ENCODE assay signal across 17 mouse cellular contexts in the genomic region with DNA sequence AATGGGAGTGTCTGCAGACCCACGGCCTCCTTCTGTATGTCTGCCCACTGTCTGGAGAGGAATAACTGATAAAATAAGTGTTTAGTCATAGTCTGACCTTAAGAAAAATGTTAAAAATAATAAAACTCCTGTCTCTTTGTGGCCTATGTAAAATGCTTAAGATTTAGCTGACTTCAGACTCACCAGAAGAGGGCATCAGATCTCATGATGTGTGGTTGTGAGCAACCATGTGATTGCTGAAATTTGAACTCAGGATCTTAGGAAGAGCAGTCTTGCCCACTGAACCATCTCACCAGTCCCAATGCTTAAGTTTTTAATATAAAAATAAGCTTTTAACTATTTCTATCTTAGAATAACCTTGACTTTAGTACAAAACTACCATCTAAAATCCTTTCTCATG. TPM values are rescaled to one million over a fixed set of nuclear protein-coding genes. Genes with fewer than 3 reads are reported as not detected.
DNase-seq lines count a peak whose midpoint lies in the region; ATAC-seq and TF ChIP-seq lines count a peak whose summit lies in the region.
"Had no signal": no experiment of that assay in that cellular context is flagged by ENCODE, and none has a peak within 500 bp of the region (broad histone marks: within the 10 kb centered on the region; RNA-seq: fewer than 3 reads in every experiment).

No protein-coding gene starts in this region.

- H3K36me3 ChIP-seq in limb, embryonic 11.5 days (ENCODE audit: control insufficient read depth, insufficient read depth, low read length) = peaks cover 8% of the 10 kb centered on the region; the same call in 1 of the 2 replicates
- H3K36me3 ChIP-seq in limb, embryonic 10.5 days = peaks cover 93% of the 10 kb centered on the region
- peaks cover 50% of the 10 kb centered on the region for H3K36me3 ChIP-seq in intestine, postnatal 0 days (ENCODE audit: control insufficient read depth, insufficient read depth)
- peaks cover 42% of the 10 kb centered on the region for H3K36me3 ChIP-seq in kidney, embryonic 16.5 days (ENCODE audit: insufficient read depth, low read length)

- H3K27me3 ChIP-seq in limb, embryonic 11.5 days (ENCODE audit: control insufficient read depth, insufficient read depth, low read length) = no peaks in the 10 kb centered on the region
- H3K27me3 ChIP-seq in limb, embryonic 10.5 days (ENCODE audit: low read depth, poor library complexity, severe bottlenecking) = no peaks in the 10 kb centered on the region
- H3K27me3 ChIP-seq in intestine, postnatal 0 days (replicated peaks; ENCODE audit: control insufficient read depth, insufficient read depth, low read length) = no peaks in the 10 kb centered on the region
- H3K27me3 ChIP-seq in kidney, embryonic 16.5 days (ENCODE audit: insufficient read depth, low read length) = no peaks in the 10 kb centered on the region
- H3K27me3 ChIP-seq: forebrain, embryonic 15.5 days; hindbrain, embryonic 12.5 days; liver, embryonic 15.5 days; neural tube, embryonic 15.5 days had no signal

- no peak for DNase-seq in limb, embryonic 11.5 days (ENCODE audit: low spot score)
- DNase-seq in limb, embryonic 10.5 days (ENCODE audit: low spot score) = no peak
- DNase-seq in 416B (ENCODE audit: low read depth) = peak; percentile 45
- peak; percentile 11 for DNase-seq in CD4-positive helper T cell, adult 2 months (ENCODE audit: low read depth, low spot score)
- no peak for DNase-seq in thymus, postnatal 4 days
- DNase-seq: adrenal gland, postnatal 10 days; cerebellum, adult 9-10 months; kidney, adult 9 months; layer of hippocampus, adult 9-11 months; thymus, adult 2 months had no signal

- peak; percentile 47 for TF ChIP-seq CTCF in intestine, postnatal 0 days (IDR thresholded peaks at IDR 0.05; ENCODE audit: low read depth)

- H3K4me1 ChIP-seq in limb, embryonic 11.5 days (ENCODE audit: control insufficient read depth, insufficient read depth, low read length) = no peaks in the 10 kb centered on the region
- no peaks in the 10 kb centered on the region for H3K4me1 ChIP-seq in limb, embryonic 10.5 days
- H3K4me1 ChIP-seq in intestine, postnatal 0 days (replicated peaks; ENCODE audit: control insufficient read depth, insufficient read depth, low read length) = no peaks in the 10 kb centered on the region
- no peaks in the 10 kb centered on the region for H3K4me1 ChIP-seq in kidney, embryonic 16.5 days (ENCODE audit: insufficient read depth, low read length)
- H3K4me1 ChIP-seq: forebrain, embryonic 15.5 days; hindbrain, embryonic 12.5 days; liver, embryonic 15.5 days; neural tube, embryonic 15.5 days had no signal

- no peak overlapping the region for H3K27ac ChIP-seq in limb, embryonic 11.5 days (replicated peaks; ENCODE audit: low read depth, low read length)
- H3K27ac ChIP-seq in limb, embryonic 10.5 days = no peak overlapping the region
- H3K27ac ChIP-seq in intestine, postnatal 0 days (ENCODE audit: low read depth, low read length) = no peak overlapping the region
- H3K27ac ChIP-seq in kidney, embryonic 16.5 days (ENCODE audit: low read length) = no peak overlapping the region
- H3K27ac ChIP-seq: forebrain, embryonic 15.5 days; hindbrain, embryonic 12.5 days; liver, embryonic 15.5 days; macrophage; neural tube, embryonic 15.5 days had no signal

- H3K9ac ChIP-seq in limb, embryonic 11.5 days (ENCODE audit: low read length) = no peak overlapping the region
- no peak overlapping the region for H3K9ac ChIP-seq in intestine, postnatal 0 days (ENCODE audit: low read depth, low read length)
- no peak overlapping the region for H3K9ac ChIP-seq in kidney, embryonic 16.5 days (replicated peaks; ENCODE audit: low read length)
- H3K9ac ChIP-seq: forebrain, embryonic 15.5 days; hindbrain, embryonic 12.5 days; liver, embryonic 15.5 days; neural tube, embryonic 15.5 days had no signal

- no peaks in the 10 kb centered on the region for H3K9me3 ChIP-seq in limb, embryonic 11.5 days (ENCODE audit: control insufficient read depth, low read length)
- no peaks in the 10 kb centered on the region for H3K9me3 ChIP-seq in limb, embryonic 10.5 days (replicated peaks)
- no peaks in the 10 kb centered on the region for H3K9me3 ChIP-seq in intestine, postnatal 0 days (ENCODE audit: control insufficient read depth)
- no peaks in the 10 kb centered on the region for H3K9me3 ChIP-seq in kidney, embryonic 16.5 days (ENCODE audit: low read length)
- H3K9me3 ChIP-seq: forebrain, embryonic 15.5 days; hindbrain, embryonic 12.5 days; liver, embryonic 15.5 days; neural tube, embryonic 15.5 days had no signal

- no peak overlapping the region for H3K4me3 ChIP-seq in limb, embryonic 11.5 days (ENCODE audit: low read depth, low read length)
- H3K4me3 ChIP-seq in limb, embryonic 10.5 days = no peak overlapping the region
- no peak overlapping the region for H3K4me3 ChIP-seq in intestine, postnatal 0 days (ENCODE audit: low read depth, low read length)
- no peak overlapping the region for H3K4me3 ChIP-seq in kidney, embryonic 16.5 days (ENCODE audit: low read length)
- H3K4me3 ChIP-seq: forebrain, embryonic 15.5 days; hindbrain, embryonic 12.5 days; liver, embryonic 15.5 days; neural tube, embryonic 15.5 days had no signal

- H3K4me2 ChIP-seq in limb, embryonic 11.5 days (ENCODE audit: low read depth, severe bottlenecking) = no peak overlapping the region
- no peak overlapping the region for H3K4me2 ChIP-seq in intestine, postnatal 0 days (replicated peaks; ENCODE audit: low read depth)
- H3K4me2 ChIP-seq in kidney, embryonic 16.5 days (replicated peaks; ENCODE audit: low read depth, low read length) = no peak overlapping the region
- H3K4me2 ChIP-seq: forebrain, embryonic 15.5 days; hindbrain, embryonic 12.5 days; liver, embryonic 15.5 days; neural tube, embryonic 15.5 days had no signal

- ATAC-seq in limb, embryonic 11.5 days (ENCODE audit: insufficient number of reproducible peaks, low FRiP score, low TSS enrichment, low read depth) = 0 out of 2 replicates have a peak, but pooled peaks have one; percentile 6
- ATAC-seq in intestine, postnatal 0 days = no peak
- ATAC-seq in kidney, embryonic 16.5 days (ENCODE audit: low FRiP score, low TSS enrichment) = no peak
- ATAC-seq: forebrain, embryonic 15.5 days had no signal

- WGBS in limb, embryonic 11.5 days = 97% methylated on average over 1 of the region's 1 CpGs
- WGBS in limb, embryonic 10.5 days = 100% methylated on average over 1 of the region's 1 CpGs
- WGBS in intestine, postnatal 0 days = 90% methylated on average over 1 of the region's 1 CpGs
- WGBS in kidney, embryonic 16.5 days = 93% methylated on average over 1 of the region's 1 CpGs

RNA-seq across cellular contexts. Expression of gene Gdi2, which starts 25.3 kb away (rescaled TPM):
- 487 and 510 TPM in 2 replicates for polyA plus RNA-seq in limb, embryonic 11.5 days (2014; fragmentation: Nextera tagmentation; extraction: Ambion mirVana)
- polyA plus RNA-seq in limb, embryonic 10.5 days (2016; fragmentation: Nextera tagmentation; extraction: Ambion mirVana) = 428 and 453 TPM in 2 replicates
- 450 and 460 TPM in 2 replicates for polyA plus RNA-seq in intestine, postnatal 0 days (2015; fragmentation: Nextera tagmentation; extraction: Ambion mirVana)
- 435 and 448 TPM in 2 replicates for polyA plus RNA-seq in kidney, embryonic 16.5 days (2015; fragmentation: Nextera tagmentation; extraction: Ambion mirVana)

RNA-seq across cellular contexts. Expression of gene Fam208b, which starts 47.8 kb away (rescaled TPM):
- 30.6 and 31.3 TPM in 2 replicates for polyA plus RNA-seq in limb, embryonic 11.5 days (2014; fragmentation: Nextera tagmentation; extraction: Ambion mirVana)
- 23.7 and 25.8 TPM in 2 replicates for polyA plus RNA-seq in limb, embryonic 10.5 days (2016; fragmentation: Nextera tagmentation; extraction: Ambion mirVana)
- 4.8 and 5.0 TPM in 2 replicates for polyA plus RNA-seq in intestine, postnatal 0 days (2015; fragmentation: Nextera tagmentation; extraction: Ambion mirVana)
- polyA plus RNA-seq in kidney, embryonic 16.5 days (2015; fragmentation: Nextera tagmentation; extraction: Ambion mirVana) = 12.7 and 15.5 TPM in 2 replicates

Comparison
In these comparisons a context has a peak if more than half of its experiments do, and no peak if none do; other contexts are left out.
1. DNase-seq: peak in 416B (single experiment) and CD4-positive helper T cell, adult 2 months (single experiment); none in limb, embryonic 11.5 days (single experiment), limb, embryonic 10.5 days (single experiment) and thymus, postnatal 4 days (single experiment).